Mouse (Mus musculus): ENCODE results near the gene Usp30. TPM values are rescaled to one million over a fixed set of nuclear protein-coding genes. Genes with fewer than 3 reads are reported as not detected.

Usp30 gene
- total RNA-seq, 2 experiments from 2014 or later = 35.9 to 38.0 TPM

- intact Hi-C loops (cut with DNase I) = no loop called here
- DNase-seq (ENCODE audit: low spot score in 2 of 2) = no peak
Measured at GRCm38 (mm10) chr5:114146028-114146888, 81.0 kb downstream of the Usp30 start, which contains the start of gene Acacb. Gene Acacb, plus strand, starts transcription at chr5:114146535.

GRCm38 (mm10) chr5:114147043-114147972 lies 82.0 kb downstream of the Usp30 start:
- no peak for DNase-seq (ENCODE audit: low spot score in 2 of 2)
- intact Hi-C loops (cut with DNase I) = no loop called here

- DNase-seq (ENCODE audit: low spot score in 2 of 2) = no peak
- intact Hi-C loops (cut with DNase I) = no loop called here
Measured at GRCm38 (mm10) chr5:114152359-114153092, 87.3 kb downstream of the Usp30 start.

- DNase-seq (ENCODE audit: low spot score in 2 of 2) = no peak
- intact Hi-C loops (cut with DNase I) = no loop called here
Measured at GRCm38 (mm10) chr5:114153490-114153889, 88.2 kb downstream of the Usp30 start.

GRCm38 (mm10) chr5:114154765-114155164 lies 89.5 kb downstream of the Usp30 start:
- no peak for DNase-seq (ENCODE audit: low spot score in 2 of 2)

GRCm38 (mm10) chr5:114155168-114155933 lies 90.1 kb downstream of the Usp30 start:
- DNase-seq (ENCODE audit: low spot score in 2 of 2) = no peak
- intact Hi-C loops (cut with DNase I) = no loop called here

More at GRCm38 (mm10) chr5:114154765-114155164, 89.5 kb downstream of the Usp30 start:
- intact Hi-C loops (cut with DNase I) = no loop called here

GRCm38 (mm10) chr5:114157236-114157635 lies 92.0 kb downstream of the Usp30 start:
- intact Hi-C loops (cut with DNase I) = no loop called here
- no peak for DNase-seq (ENCODE audit: low spot score in 2 of 2)

GRCm38 (mm10) chr5:114161424-114161823 lies 96.2 kb downstream of the Usp30 start:
- no peak for DNase-seq (ENCODE audit: low spot score in 2 of 2)
- intact Hi-C loops (cut with DNase I) = no loop called here

GRCm38 (mm10) chr5:114162106-114162815 lies 97.0 kb downstream of the Usp30 start:
- intact Hi-C loops (cut with DNase I) = no loop called here
- DNase-seq (ENCODE audit: low spot score in 2 of 2) = peak in 1 of 2 experiments; percentile 12

GRCm38 (mm10) chr5:114163117-114163696 lies 97.9 kb downstream of the Usp30 start:
- intact Hi-C loops (cut with DNase I) = no loop called here
- DNase-seq (ENCODE audit: low spot score in 2 of 2) = peak; percentile 17 to 76

GRCm38 (mm10) chr5:114170345-114170744 lies 105.1 kb downstream of the Usp30 start:
- intact Hi-C loops (cut with DNase I) = loop anchor here (10.0 kb wide), 1 partner anchor 134 kb away; no protein-coding TSS in a partner anchor
- DNase-seq (ENCODE audit: low spot score in 2 of 2) = no peak

- no peak for DNase-seq (ENCODE audit: low spot score in 2 of 2)
- intact Hi-C loops (cut with DNase I) = loop anchor here (10.0 kb wide), 1 partner anchor 132 kb away; no protein-coding TSS in a partner anchor
Measured at GRCm38 (mm10) chr5:114172936-114173335, 107.7 kb downstream of the Usp30 start.

- DNase-seq (ENCODE audit: low spot score in 2 of 2) = no peak
- intact Hi-C loops (cut with DNase I) = loop anchor here (10.0 kb wide), 1 partner anchor 131 kb away; no protein-coding TSS in a partner anchor
Measured at GRCm38 (mm10) chr5:114173458-114173857, 108.2 kb downstream of the Usp30 start.

- intact Hi-C loops (cut with DNase I) = loop anchor here (10.0 kb wide), 1 partner anchor 131 kb away; no protein-coding TSS in a partner anchor
- DNase-seq (ENCODE audit: low spot score in 2 of 2) = no peak
Measured at GRCm38 (mm10) chr5:114173877-114174581, 108.8 kb downstream of the Usp30 start.

Data from left cerebral cortex, postnatal 25 days (tissue).